Mouse (Mus musculus): ENCODE results near the gene 9130213A22Rik.

- no peak for TF ChIP-seq POLR2A (IDR thresholded peaks at IDR 0.05; ENCODE audit: low read depth, low read length)
- no peak for TF ChIP-seq CTCF (IDR thresholded peaks at IDR 0.05; ENCODE audit: borderline replicate concordance, insufficient read depth, low read length)
These were observed 13.1 kb downstream of the 9130213A22Rik start for GRCm38 (mm10) chr11:69109032-69109900.

All from embryonic fibroblast, embryonic 13.5 days (primary cell).